Mouse (Mus musculus) c-Kit-positive CD71-negative TER-119-negative erythroid progenitor cells, embryonic 14.5 days (primary cell): ENCODE data around the gene Ccdc155.
A peak's percentile ranks its signal among the peaks of the same experiment; 100 is the strongest.
"Not testable (repeated sequence)": the region's sequence is repeated elsewhere in the genome, so short reads cannot be mapped to it uniquely, and the experiment has no call there.

ENCODE experiments used
- DNase-seq: peaks from one replicate; pipeline ENCODE4 v3.0.0-alpha.2; 2013; ENCODE audit warnings: low read depth

Gene Ccdc155

DNA sequence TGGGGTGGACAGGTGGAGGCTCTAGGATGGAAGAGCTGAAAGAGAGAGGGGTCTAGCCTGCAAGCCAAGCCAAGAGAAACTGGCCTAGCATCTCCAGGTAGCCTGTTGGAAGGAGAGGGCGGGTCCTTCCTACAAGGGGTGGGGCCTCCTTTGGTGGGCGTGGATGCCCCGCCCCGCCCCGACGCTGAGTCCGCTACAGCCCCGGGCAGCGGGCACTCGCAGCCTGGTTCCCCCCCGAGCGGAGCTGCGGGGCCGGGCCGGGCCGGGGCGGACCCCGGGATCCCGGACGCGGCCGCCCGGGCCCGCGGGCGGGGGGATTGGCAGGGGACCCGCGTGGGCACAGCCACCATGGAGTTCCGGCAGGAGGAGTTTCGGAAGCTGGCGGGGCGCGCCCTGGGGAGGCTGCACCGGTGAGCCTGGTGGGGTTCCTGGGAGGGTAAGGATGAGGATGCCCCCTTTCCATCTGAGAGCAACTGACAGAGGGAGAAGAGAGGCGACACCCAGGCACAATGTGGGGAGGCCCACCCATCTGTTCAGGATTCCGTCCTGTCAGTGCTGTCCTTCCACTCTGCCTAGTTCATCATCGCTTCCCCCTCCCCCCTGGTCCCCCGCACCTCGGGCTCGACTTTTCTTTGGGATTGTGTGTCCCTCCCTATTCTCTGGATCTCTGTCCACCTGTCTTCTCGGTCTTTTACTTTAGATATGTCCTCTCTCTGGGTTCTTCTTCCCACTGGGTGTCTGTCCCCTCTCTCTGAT is 40.8 kb downstream of the Ccdc155 start, which contains the start of gene Slc17a7:
Gene Slc17a7, plus strand, starts transcription at position 215 of the 756 bp plus-strand sequence.
- no peak for DNase-seq

GRCm38 (mm10) chr7:45162996-45163615 is 41.6 kb downstream of the Ccdc155 start:
- DNase-seq, result no peak

- DNase-seq, result no peak
Observed at GRCm38 (mm10) chr7:45162551-45162950, 42.1 kb downstream of the Ccdc155 start.

DNA sequence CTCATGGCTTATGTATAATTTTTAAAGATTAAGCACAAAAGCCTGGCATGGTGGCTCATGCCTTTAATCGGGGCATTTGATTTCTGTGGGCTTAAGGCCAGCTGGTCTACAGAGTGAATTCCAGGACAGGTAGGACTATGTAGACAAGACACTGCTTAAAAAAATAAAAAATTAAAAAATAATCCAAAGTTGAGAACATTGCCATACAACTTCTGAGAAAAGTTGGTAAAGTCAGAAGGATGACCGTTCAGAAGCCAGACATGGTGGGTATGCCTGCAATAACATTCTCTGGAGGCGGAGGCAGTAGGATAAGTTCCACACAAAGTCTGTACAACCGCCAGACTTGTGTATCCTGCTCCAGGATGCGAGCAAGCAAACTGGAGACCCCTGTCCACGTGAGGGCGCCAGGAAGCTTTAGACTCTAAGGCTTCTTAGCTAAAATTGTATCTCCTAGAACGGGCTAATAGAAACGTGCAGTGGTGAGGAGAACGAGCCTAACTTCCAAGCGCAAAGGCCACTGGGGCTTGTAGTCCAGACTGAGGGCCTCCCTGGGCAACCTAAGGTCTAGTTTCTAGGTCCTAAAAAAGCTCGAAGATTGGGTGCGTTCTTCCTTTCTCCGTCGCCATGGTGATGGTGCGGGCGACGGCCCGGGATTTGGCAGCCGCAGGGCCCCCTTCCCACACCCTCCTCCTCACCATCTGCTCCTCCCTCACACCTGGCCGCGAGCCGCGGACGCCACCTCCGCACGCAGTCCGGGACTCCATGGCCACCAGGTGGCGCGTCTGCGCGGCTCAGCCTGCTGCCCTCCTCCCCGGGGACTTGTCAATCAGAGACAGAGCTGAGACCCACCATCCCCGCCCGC is 42.8 kb downstream of the Ccdc155 start:
- peak; percentile 78 for DNase-seq

GRCm38 (mm10) chr7:45160866-45161265 is 43.8 kb downstream of the Ccdc155 start:
- DNase-seq, result no peak

DNA sequence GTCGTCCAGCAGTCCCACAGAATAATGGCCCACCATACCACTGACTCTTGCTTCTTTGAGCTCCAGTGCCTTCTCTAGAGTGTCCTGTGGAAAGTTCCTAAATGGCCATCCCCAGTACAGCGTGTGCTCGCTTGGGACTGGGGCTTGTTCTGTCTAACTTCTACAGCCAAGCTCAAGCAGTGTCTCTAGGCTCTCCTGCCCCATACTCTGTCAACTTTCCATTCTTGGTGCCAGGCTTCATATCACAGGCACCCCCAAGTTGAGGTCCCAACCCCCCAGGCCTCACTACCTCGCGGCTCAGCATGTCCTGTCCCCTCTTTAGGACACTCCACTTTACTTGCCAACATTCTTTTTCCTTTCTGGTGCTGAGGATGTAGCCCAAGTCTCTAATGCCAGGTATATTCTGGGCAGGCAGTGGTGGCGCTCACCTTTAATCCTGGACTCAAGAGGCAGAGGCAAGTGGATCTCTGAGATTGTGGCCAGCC is 44.3 kb downstream of the Ccdc155 start:
- DNase-seq, result no peak

DNA sequence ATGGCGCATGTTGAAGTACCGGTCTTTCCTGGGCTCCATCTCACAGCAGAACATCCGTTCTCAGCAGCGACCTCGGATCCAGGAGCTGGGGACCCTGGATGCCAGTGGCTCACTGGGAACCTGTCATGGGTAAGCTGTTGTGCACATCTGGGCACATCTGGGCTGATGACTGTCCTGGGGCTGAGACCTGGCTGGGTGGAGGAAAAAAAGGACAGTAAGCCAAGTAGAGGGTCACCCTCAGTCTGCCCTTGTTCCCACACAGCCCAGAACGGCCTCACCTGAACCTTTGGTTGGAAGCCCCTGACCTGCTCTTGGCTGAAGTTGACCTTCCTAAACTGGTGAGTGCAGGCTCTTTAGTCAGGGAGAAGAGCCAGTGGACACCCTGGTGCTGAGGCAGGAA is 45.7 kb downstream of the Ccdc155 start:
- no peak for DNase-seq

- no peak for DNase-seq
Observed at GRCm38 (mm10) chr7:45157459-45157858, 47.2 kb downstream of the Ccdc155 start.

- no peak for DNase-seq
Observed at GRCm38 (mm10) chr7:45156206-45156605, 48.5 kb downstream of the Ccdc155 start.

GRCm38 (mm10) chr7:45155590-45155989 is 49.1 kb downstream of the Ccdc155 start:
- DNase-seq, result no peak

- DNase-seq, result no peak
Observed at GRCm38 (mm10) chr7:45154993-45155514, 49.6 kb downstream of the Ccdc155 start.

GRCm38 (mm10) chr7:45154096-45154992 is 50.3 kb downstream of the Ccdc155 start, which contains the start of the genes Pih1d1 and Aldh16a1:
Pih1d1 (plus strand) TSS chr7:45154303.
Aldh16a1 (minus strand) TSS chr7:45154584.
- peak; percentile 95 for DNase-seq

DNA sequence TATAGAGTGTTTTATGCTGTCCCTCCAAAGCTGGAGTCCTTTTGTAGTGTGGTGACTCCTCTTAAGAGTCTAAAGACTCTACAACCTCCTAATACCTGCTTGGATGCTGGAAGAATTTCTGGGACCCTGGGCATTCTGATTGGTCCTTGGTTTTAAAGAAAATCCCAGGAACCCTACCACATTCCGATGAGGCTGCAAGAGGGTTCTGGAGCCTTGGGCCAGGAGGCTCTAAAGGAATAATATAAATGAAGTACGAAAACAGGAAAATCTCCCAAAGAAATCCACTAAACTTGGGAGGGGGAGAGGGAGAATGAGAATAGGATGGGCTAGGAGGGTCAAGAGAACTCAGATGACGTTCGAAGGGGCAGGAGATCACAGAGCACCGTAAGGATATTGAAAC is 51.1 kb downstream of the Ccdc155 start:
- DNase-seq, result no peak

GRCm38 (mm10) chr7:45153052-45153451 is 51.6 kb downstream of the Ccdc155 start:
- not testable (repeated sequence) for DNase-seq

GRCm38 (mm10) chr7:45151303-45151702 is 53.4 kb downstream of the Ccdc155 start:
- no peak for DNase-seq

DNA sequence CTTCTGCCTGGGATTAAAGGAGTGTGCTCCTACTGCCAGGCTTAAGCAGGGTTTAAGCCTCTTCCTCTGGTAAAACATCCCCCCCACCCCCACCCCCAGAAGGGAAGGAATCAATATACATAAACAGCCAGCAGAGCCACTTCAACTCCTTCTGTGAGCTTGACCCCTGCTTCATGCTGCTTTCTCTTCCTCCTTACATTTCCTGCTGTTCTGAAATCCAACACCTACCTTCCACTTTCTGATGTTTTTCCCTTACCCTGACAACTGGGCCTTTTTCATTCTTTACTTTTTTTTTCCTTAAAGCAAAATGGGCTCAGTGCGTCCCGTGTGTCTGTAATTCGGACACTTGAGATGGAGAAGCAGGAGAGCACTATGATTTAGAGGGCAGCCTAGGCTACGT is 54.4 kb downstream of the Ccdc155 start:
- no peak for DNase-seq

DNA sequence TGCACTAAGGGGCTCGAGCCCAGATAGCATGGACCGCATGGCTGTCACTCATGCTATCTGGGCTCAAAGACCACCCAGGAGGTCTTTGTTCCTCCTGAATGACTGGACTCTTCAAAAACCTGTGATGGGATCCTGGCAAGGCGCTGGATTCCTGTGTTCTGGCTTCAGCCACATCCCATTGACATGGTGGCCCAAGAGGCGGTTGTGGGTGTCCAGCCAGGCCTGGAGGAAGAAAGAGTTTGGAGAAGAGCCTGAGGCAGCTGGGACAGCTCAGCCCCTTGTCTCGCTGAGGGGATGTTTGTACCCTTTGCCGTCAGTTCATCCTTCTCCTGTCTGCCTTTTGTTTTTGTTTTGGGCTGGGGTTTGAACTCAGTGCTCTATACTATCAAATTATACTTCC is 55.1 kb downstream of the Ccdc155 start:
- no peak for DNase-seq

- DNase-seq, result no peak
Observed at GRCm38 (mm10) chr7:45148534-45149098, 56.1 kb downstream of the Ccdc155 start.

DNA sequence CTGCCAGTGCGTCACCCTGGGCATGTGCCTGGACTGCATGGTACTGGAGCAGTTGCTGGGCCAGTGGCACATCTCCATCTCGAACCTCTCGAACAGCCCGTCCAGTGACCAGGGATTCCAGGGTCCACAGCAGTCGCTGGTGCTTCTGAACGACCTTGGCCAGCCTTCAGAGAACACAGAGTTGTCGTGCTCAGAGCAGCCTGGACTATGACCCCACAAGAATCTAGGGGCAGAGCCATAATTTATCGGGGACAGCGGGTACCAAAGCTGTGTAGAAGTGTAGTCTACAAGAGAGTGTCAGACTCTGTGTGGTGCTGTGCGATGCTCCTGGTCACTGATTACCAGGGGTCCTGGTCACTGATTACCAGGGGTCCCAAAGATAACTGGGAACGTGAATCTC is 56.8 kb downstream of the Ccdc155 start:
- no peak for DNase-seq

- no peak for DNase-seq
Observed at GRCm38 (mm10) chr7:45147267-45147666, 57.4 kb downstream of the Ccdc155 start.

GRCm38 (mm10) chr7:45145460-45145859 is 59.2 kb downstream of the Ccdc155 start:
- DNase-seq, result no peak
